Mouse (Mus musculus) MEL (cell line): ENCODE results near the gene Gabbr2. TPM values are rescaled to one million over a fixed set of nuclear protein-coding genes. Genes with fewer than 3 reads are reported as not detected.

Experiments
- DNase-seq: peaks from one replicate; pipeline ENCODE4 v3.0.0; 2011; ENCODE audit warnings: low read depth, low spot score
- H3K27ac ChIP-seq: 2 replicates; pipeline ENCODE4 v1.5.1; 2012; ENCODE audit warnings: low read depth, mild to moderate bottlenecking, control low read depth, low read length, moderate library complexity; ENCODE audit not compliant: control insufficient read depth
- H3K27me3 ChIP-seq, 2 experiments: fragments of 150-350 bp in 1 of 2; sonication (generic) in 1 of 2; 2 replicates each; pipeline ENCODE4 v1.6.1; 2012; ENCODE audit warnings: low read length in 2 of 2, mild to moderate bottlenecking in 2 of 2, improper control_type of control experiment in 1 of 2, moderate library complexity in 1 of 2; ENCODE audit not compliant: insufficient read depth in 2 of 2, control insufficient read depth in 1 of 2
- H3K36me3 ChIP-seq, 2 experiments: 2 replicates each; pipeline ENCODE4 v1.6.1; 2012 to 2014; ENCODE audit warnings: low read length in 2 of 2, improper control_type of control experiment in 1 of 2, inconsistent platforms in 1 of 2, mild to moderate bottlenecking in 1 of 2; ENCODE audit not compliant: insufficient read depth in 2 of 2, control insufficient read depth in 1 of 2
- H3K4me1 ChIP-seq, 2 experiments: fragments of 150-350 bp in 1 of 2; sonication (generic) in 1 of 2; 2 replicates each; pipeline ENCODE4 v1.6.1; 2012; ENCODE audit warnings: low read length in 2 of 2, improper control_type of control experiment in 1 of 2, mild to moderate bottlenecking in 1 of 2; ENCODE audit not compliant: insufficient read depth in 2 of 2, control insufficient read depth in 1 of 2
- H3K4me3 ChIP-seq, 2 experiments: fragments of 150-350 bp in 1 of 2; sonication (generic) in 1 of 2; 2 replicates each; pipeline ENCODE4 v1.5.1; 2012; ENCODE audit warnings: low read depth in 2 of 2, low read length in 2 of 2, mild to moderate bottlenecking in 2 of 2, moderate library complexity in 2 of 2, control low read depth in 1 of 2, improper control_type of control experiment in 1 of 2; ENCODE audit not compliant: control insufficient read depth in 1 of 2, insufficient read depth in 1 of 2
- H3K79me2 ChIP-seq: 2 replicates; pipeline ENCODE4 v1.6.1; 2012; ENCODE audit warnings: mild to moderate bottlenecking, low read length, moderate library complexity; ENCODE audit not compliant: control insufficient read depth, poor library complexity, insufficient read depth
- H3K9ac ChIP-seq: 2 replicates; pipeline ENCODE4 v1.6.1; 2012; ENCODE audit warnings: low read depth, mild to moderate bottlenecking, control low read depth, low read length, moderate library complexity; ENCODE audit not compliant: control insufficient read depth, poor library complexity, severe bottlenecking
- H3K9me3 ChIP-seq: fragments of 150-350 bp; sonication (generic); replicated peaks from 2 replicates; pipeline ENCODE4 v1.6.1; 2012; ENCODE audit warnings: mild to moderate bottlenecking, low read length, improper control_type of control experiment, moderate library complexity; ENCODE audit not compliant: insufficient read depth
- CHD1 ChIP-seq: IDR thresholded peaks from 2 replicates; pipeline ENCODE4 v1.6.1; 2012; ENCODE audit warnings: low read depth, mild to moderate bottlenecking, inconsistent platforms, low read length, improper control_type of control experiment
- CHD2 ChIP-seq: IDR thresholded peaks from 2 replicates; pipeline ENCODE4 v1.6.1; 2011; ENCODE audit warnings: low read length, improper control_type of control experiment
- CTCF ChIP-seq, 3 experiments: IDR thresholded peaks in 2 of 3; conservative IDR thresholded peaks in 1 of 3; 2 replicates each; pipeline ENCODE4 v1.5.1; 2011 to 2012; ENCODE audit warnings: low read length in 3 of 3, low read depth in 2 of 3, mild to moderate bottlenecking in 2 of 3, improper control_type of control experiment in 1 of 3, inconsistent platforms in 1 of 3, mixed read lengths in 1 of 3, moderate library complexity in 1 of 3; ENCODE audit not compliant: control insufficient read depth in 1 of 3, insufficient read depth in 1 of 3, poor library complexity in 1 of 3, severe bottlenecking in 1 of 3
- E2F4 ChIP-seq: IDR thresholded peaks from 2 replicates; pipeline ENCODE4 v1.6.1; 2011; ENCODE audit warnings: low read depth, low read length, improper control_type of control experiment, borderline replicate concordance
- ETS1 ChIP-seq: IDR thresholded peaks from 2 replicates; pipeline ENCODE4 v1.6.1; 2012; ENCODE audit warnings: low read depth, mild to moderate bottlenecking, inconsistent platforms, low read length, improper control_type of control experiment, moderate library complexity
- GATA1 ChIP-seq: IDR thresholded peaks from 2 replicates; pipeline ENCODE4 v1.6.1; 2011; ENCODE audit warnings: low read depth, low read length, improper control_type of control experiment
- HCFC1 ChIP-seq: IDR thresholded peaks from 2 replicates; pipeline ENCODE4 v1.6.1; 2012; ENCODE audit warnings: low read depth, mild to moderate bottlenecking, inconsistent platforms, low read length, improper control_type of control experiment, moderate library complexity
- KAT2A ChIP-seq: conservative IDR thresholded peaks from 2 replicates; pipeline ENCODE4 v1.6.1; 2012; ENCODE audit warnings: low read depth, low read length, improper control_type of control experiment, inconsistent platforms
- MEF2A ChIP-seq: IDR thresholded peaks from 2 replicates; pipeline ENCODE4 v1.6.1; 2014; ENCODE audit warnings: low read depth, mild to moderate bottlenecking, inconsistent platforms, low read length, improper control_type of control experiment; ENCODE audit not compliant: poor library complexity, insufficient replicate concordance, severe bottlenecking; ENCODE audit errors: extremely low read depth
- MXI1 ChIP-seq: IDR thresholded peaks from 2 replicates; pipeline ENCODE4 v1.6.1; 2011; ENCODE audit warnings: mild to moderate bottlenecking, low read depth, low read length, improper control_type of control experiment
- MYC ChIP-seq: IDR thresholded peaks from 2 replicates; pipeline ENCODE4 v1.6.1; 2011; ENCODE audit warnings: low read depth, mild to moderate bottlenecking, low read length, improper control_type of control experiment, moderate library complexity
- NELFE ChIP-seq: IDR thresholded peaks from 2 replicates; pipeline ENCODE4 v1.6.1; 2011; ENCODE audit warnings: low read depth, low read length, improper control_type of control experiment
- TAL1 ChIP-seq: IDR thresholded peaks from 2 replicates; pipeline ENCODE4 v1.6.1; 2012; ENCODE audit warnings: mild to moderate bottlenecking, inconsistent platforms, low read length, moderate library complexity, mixed read lengths
- UBTF ChIP-seq: IDR thresholded peaks from 2 replicates; pipeline ENCODE4 v1.6.1; 2012; ENCODE audit warnings: low read depth, mild to moderate bottlenecking, inconsistent platforms, low read length, improper control_type of control experiment, moderate library complexity, borderline replicate concordance; ENCODE audit not compliant: insufficient read depth
- ZKSCAN1 ChIP-seq: IDR thresholded peaks from 2 replicates; pipeline ENCODE4 v1.6.1; 2012; ENCODE audit warnings: low read depth, mild to moderate bottlenecking, inconsistent platforms, low read length, improper control_type of control experiment, moderate library complexity
- ZMIZ1 ChIP-seq: IDR thresholded peaks from 2 replicates; pipeline ENCODE4 v1.6.1; 2012; ENCODE audit warnings: low read depth, mild to moderate bottlenecking, inconsistent platforms, low read length, improper control_type of control experiment, moderate library complexity
- polyA plus RNA-seq, 2 experiments: library from polyadenylated mRNA; stranded (reverse) in 1 of 2; unstranded in 1 of 2; fragments of >175 nt in 1 of 2; fragments of >200 nt in 1 of 2; gene quantifications; 2 replicates each; pipeline versions ENCODE4 v1.2.1 to v1.2.4; 2012; ENCODE audit warnings: low replicate concordance in 2 of 2, low read depth in 1 of 2; ENCODE audit not compliant: insufficient read length in 2 of 2, insufficient read depth in 1 of 2, missing spikeins in 1 of 2
- total RNA-seq: library from RNA; depleted of rRNA; stranded (reverse); fragments of 300-350 nt; gene quantifications from 2 replicates; pipeline ENCODE4 v1.2.3, GENCODE M21; 2012

Gene Gabbr2
- total and polyA plus RNA-seq, 3 experiments: not detected

DNA sequence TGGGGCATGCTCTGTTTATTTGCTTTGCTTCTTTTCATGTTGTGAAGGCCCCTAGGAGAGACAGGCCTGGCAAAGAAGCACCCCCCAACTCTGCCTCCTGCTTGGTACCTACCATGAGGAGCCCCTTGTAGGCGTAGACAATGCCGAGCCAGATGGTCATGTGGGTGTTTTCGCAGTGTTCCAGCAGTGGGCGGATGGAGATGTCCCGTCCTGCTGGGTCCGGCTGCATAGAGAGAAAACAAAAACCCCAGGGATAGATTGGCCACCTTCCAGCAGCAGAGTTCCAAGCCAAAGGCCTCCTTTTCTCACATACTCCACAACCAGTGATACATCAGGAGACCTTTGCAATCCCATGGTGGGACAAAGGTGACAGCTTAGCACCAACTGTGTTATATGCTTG, 307.5 kb downstream of the Gabbr2 start:
- Histone ChIP-seq H3K9ac (no peak overlapping the region), H3K27me3 (no peaks in the 10 kb centered on the region), H3K79me2 (no peaks in the 10 kb centered on the region), H3K4me3 (no peak overlapping the region), H3K36me3 (no peaks in the 10 kb centered on the region), H3K4me1 (0 out of 4 replicates have a peak, but pooled peaks cover 0 to 5% of the 10 kb centered on the region in 2 experiments), H3K9me3 (no peaks in the 10 kb centered on the region), H3K27ac (no peak overlapping the region)
- no peak for DNase-seq
- TF ChIP-seq ZKSCAN1 (no peak), CHD1 (no peak), GATA1 (no peak), CTCF (IDR thresholded peaks at IDR 0.05 in 2 of 3, conservative IDR thresholded peaks at IDR 0.05 in 1 of 3; ENCODE audit: control insufficient read depth in 1 of 3, insufficient read depth in 1 of 3, low read depth in 2 of 3, low read length in 3 of 3, poor library complexity in 1 of 3, severe bottlenecking in 1 of 3) (no peak), UBTF (no peak), NELFE (no peak), MXI1 (no peak), E2F4 (no peak), HCFC1 (no peak), KAT2A (no peak), ZMIZ1 (no peak), CHD2 (no peak), MEF2A (no peak), ETS1 (no peak)

- no peaks in the 10 kb centered on the region for H3K9me3 ChIP-seq
- H3K4me3 ChIP-seq: peak overlapping the region; percentile 37 to 65
- H3K4me1 ChIP-seq: peaks cover 0 to 20% of the 10 kb centered on the region in 2 experiments; a peak in 3 of 4 replicates
- peak overlapping the region; percentile 59 for H3K9ac ChIP-seq
- peaks cover 0 to 7% of the 10 kb centered on the region in 2 experiments; a peak in 2 of 4 replicates for H3K36me3 ChIP-seq
- H3K27ac ChIP-seq: peak overlapping the region; percentile 90
- H3K27me3 ChIP-seq: no peaks in the 10 kb centered on the region
- H3K79me2 ChIP-seq: no peaks in the 10 kb centered on the region
- no peak for TF ChIP-seq TAL1
- 0 out of 2 replicates have a peak, but pooled peaks have one; percentile 16 for TF ChIP-seq MYC
- TF ChIP-seq ETS1: no peak
- DNase-seq: peak; percentile 83
These were observed 315.0 kb downstream of the Gabbr2 start for GRCm38 (mm10) chr4:46676646-46677045.
